Mouse (Mus musculus): ENCODE measurements around the gene Plscr2.

The Plscr2 gene

DNA sequence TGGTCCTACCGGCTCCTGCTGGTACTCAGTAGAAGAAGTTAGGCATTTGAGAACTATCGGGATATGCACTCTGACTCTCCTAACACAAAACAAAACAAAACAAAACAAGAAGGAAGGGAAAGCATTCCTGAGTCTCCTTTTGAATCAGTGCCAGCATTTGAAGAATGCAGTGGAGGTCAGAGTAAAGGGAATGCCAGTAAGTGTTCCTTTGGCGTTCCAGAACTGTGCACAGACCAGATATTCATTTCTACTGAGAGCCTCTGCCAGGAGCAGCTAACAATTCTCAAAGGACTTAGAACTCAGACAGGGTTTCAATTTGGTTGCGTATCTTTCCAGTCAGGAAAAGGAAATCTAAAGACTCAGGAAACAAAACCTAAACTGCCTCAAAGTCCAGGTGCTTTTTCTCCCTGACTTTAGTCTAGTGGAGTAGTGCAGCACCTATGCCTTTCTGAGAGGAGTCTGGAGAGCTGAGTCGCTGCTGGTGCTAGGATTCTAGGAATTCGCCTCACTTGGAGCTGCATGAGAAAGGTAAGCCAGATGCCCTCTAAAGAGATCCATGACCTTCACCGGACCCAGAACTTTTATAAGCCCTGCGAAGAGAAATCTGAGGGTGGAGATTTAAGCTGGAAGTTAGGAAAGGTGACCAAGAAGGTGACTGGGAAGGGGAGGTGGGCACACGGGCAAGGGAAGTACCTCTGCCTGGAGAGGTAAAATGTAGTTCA, at the start of gene Plscr2:
Plscr2 (plus strand) TSS at position 117 of the 722 bp plus-strand sequence.
- ATAC-seq (ENCODE audit: low TSS enrichment) = no peak

DNA sequence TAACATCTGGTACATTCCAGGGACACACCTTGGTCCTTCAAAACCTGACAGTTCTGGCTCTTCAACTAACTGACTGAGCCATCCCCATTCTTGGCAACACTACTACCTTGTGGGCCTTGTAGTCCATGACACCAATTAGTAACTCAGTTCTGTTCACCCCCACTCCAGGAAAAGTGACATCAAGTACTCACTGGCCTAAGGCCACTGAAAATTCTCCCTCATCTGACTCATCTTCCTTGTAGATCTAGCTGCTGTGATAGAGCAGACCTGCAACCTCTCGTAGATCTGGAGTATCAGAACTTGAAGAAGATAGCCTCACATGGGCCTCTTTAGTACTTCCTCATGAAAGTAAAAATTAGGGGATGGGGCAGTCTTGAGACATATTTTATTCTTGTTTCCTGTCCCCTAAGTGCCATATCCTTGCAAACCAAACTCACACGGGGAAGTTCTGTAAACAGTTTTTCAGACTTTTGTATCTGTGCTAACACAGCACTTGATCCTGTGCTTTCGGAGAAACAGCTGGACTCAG, 49.2 kb upstream of the Plscr2 start:
- ATAC-seq (ENCODE audit: low TSS enrichment) = no peak

GRCm38 (mm10) chr9:92226795-92227194, 48.6 kb upstream of the Plscr2 start:
- ATAC-seq (ENCODE audit: low TSS enrichment) = no peak

DNA sequence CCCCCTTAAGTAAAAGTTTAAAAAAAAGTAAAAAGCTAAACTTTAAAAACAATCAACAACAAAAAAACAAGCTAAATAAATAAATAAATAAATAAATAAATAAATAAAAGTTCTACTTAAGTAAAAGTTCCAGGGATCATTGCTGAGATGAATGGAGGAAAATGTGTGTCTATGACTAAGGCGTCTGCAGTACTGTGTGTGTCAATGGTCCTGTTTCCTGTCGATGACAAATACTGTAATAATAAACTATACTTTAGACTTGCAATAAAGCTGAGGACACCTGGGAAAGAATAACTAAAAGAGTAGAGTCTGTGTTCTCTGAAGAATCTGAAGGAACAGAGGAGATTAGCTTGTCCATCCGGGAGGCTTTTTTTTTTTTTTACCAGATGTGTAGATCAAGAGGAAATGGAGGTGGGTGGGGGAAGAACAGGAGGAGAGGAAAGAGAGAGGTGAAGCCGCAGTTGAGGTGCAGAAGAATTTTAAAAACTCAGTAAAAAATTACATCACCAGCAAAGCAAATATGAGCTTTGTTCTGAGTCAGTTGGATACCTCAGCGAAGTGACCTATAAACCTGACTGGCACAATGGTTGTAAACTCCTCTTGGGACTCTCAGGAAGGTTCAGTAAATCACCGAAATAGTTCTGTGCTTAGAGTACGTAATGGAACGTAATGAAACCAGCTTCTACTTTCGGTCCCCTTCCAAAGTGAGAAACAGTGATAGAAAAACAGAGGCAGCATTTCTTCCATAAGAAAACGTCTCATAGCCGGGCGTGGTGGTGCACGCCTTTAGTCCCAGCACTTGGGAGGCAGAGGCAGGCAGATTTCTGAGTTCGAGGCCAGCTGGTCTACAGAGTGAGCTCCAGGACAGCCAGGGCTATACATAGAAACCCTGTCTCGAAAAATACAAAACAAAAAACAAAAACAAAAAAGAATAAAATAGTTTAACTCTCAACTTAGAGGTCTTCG, 46.3 kb upstream of the Plscr2 start:
- no peak for ATAC-seq (ENCODE audit: low TSS enrichment)

DNA sequence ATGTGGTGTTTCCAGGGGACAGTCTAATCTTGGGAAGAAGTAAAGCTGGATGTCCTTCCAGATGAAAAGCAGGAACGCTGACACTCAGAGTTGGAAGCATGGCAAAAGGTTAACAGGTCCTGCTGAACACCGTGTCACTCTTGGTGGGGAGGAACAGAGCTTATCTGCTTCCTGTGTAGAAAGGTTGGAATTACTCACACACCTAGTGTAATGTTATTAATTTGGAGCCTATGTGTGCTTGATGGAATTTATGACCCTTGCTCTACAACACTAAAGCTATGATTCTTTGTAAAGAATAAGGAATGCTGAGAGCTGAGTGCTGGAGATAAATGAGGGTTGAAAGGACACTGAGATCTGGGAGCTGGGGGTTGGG, 45.6 kb upstream of the Plscr2 start:
- no peak for ATAC-seq (ENCODE audit: low TSS enrichment)

DNA sequence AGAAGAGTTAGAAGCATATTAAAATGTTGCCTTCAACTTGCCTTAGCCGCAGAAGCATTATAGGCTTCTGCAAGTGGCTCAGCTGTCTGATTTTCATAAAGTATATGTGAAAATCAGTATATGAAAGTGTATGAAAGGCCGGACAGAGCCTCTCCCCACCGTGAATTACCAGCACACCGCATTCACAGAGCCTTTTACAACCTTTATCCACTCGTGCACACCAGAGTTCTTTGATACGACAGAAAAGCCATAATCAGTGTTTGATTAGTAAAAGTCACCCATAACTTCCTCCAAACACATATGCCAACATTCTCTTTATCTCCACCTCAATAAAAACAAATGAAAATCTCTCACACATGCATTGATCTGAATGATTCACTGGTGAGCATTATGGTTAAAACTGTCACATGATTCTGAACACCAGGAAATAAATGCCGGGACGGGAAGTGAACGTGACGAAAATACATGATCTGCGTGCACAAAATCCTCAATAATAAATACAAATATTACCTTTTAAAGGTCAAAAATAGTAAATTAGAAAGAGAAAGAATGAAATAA, 40.4 kb upstream of the Plscr2 start:
- ATAC-seq (ENCODE audit: low TSS enrichment) = no peak

GRCm38 (mm10) chr9:92248773-92249446, 26.5 kb upstream of the Plscr2 start:
- no peak for ATAC-seq (ENCODE audit: low TSS enrichment)

DNA sequence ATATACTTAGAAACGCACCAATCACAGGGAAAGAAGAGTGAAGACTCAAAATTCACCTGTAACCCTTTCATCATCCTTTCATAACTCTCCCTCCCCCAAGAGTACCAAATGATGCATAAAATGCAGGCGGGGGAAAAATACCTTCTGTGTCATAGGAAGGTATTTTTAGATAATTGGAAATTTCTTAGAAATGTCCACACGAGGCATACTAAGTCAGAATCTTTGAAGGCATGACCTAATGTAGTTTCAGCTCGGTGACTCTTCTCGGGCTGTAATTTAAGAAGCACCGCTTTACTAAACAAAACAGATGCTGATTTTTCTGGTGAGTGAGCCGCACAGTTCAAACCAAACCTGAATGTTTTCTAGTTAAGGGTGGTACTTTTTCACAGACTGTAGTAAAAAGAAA, 26.0 kb upstream of the Plscr2 start, which contains the start of gene Plscr1:
Plscr1 (plus strand) TSS at position 304 of the 406 bp plus-strand sequence.
- no peak for ATAC-seq (ENCODE audit: low TSS enrichment)

GRCm38 (mm10) chr9:92249987-92250772, 25.2 kb upstream of the Plscr2 start:
- ATAC-seq (ENCODE audit: low TSS enrichment) = peak; percentile 94

- no peak for ATAC-seq (ENCODE audit: low TSS enrichment)
These were observed 22.7 kb upstream of the Plscr2 start for GRCm38 (mm10) chr9:92252718-92253117.

DNA sequence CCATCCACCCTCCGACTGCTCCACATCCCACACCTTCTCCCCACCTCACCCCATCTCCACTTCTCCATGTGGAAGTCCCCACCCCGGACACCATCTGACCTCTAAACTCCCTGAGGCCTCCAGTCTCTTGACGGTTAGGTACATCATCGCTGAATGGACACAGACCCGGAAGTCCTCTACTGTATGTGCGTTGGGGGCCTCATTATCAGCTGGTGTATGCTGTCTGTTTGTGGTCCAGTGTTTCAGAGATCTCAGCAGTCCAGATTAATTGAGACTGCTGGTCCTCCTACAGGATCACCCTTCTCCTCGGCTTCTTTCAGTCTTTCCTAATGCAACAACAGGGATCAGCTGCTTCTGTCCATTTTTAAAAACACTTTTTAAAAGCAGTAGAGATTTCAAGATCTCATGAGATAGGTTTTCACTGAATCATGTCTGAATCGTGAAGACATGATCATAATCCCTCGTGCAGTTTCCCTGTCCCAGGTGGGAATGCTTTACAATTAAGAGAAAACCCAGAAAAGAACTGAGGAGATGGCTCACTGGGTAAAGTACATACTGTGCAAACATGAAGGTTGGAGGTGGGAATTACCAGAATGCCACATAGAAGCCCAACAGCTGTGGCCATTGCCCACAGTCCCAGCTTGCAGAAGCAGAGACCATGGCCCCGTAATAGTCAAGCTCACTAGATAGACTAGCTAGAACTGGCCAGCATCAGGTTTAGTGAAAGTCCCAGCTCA, 21.6 kb upstream of the Plscr2 start:
- ATAC-seq (ENCODE audit: low TSS enrichment) = no peak

DNA sequence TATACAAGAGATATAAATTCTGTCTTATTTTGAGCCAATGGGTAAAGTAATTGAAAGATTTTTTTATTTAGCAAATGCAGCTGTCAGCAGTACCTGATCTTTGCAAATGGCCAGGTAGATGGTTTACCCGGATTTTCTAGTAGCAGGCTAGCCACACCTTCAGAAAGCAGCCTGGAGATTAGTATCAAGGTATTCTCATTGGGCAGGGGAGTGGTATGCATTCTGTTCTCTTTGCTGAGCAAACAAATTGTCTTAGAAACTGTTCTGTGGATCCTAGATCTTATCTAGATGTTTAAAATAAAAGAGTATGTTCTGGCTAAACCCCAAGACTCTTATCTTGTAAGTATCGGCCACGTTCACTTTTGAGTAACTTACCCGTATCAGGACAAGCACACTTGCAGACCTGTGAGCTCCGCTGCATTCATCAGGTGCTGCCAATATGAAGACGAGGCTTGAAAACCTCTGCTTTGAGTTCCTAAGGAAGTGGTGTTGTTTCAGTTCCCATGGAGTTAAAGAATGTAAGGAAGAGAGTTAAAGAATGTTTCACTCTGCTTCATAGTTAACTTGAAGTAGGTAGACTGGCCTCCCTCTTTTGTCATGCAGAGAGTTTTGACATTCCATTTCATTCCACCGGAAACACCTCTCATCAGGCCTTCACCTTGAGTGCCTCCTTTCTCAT, 14.8 kb upstream of the Plscr2 start:
- no peak for ATAC-seq (ENCODE audit: low TSS enrichment)

DNA sequence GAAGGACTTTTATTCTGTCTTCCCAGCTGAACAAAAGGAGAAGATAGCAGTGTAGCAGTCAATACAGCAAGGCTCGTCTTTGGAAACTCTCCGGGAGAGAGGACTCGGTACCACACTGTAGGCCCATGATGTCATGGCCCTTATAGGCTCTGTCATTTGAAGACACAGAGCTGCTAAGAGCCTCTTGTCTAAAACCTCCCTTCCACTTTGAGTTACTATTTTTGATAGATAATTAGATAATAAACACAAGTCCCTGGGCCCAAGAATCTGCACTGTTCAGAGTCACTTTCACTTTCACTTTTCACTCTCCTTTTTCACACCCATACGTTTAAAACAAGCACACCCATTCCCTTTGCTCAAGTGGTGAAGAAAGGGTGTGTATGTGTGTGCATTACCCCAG, 9.7 kb upstream of the Plscr2 start:
- no peak for ATAC-seq (ENCODE audit: low TSS enrichment)

DNA sequence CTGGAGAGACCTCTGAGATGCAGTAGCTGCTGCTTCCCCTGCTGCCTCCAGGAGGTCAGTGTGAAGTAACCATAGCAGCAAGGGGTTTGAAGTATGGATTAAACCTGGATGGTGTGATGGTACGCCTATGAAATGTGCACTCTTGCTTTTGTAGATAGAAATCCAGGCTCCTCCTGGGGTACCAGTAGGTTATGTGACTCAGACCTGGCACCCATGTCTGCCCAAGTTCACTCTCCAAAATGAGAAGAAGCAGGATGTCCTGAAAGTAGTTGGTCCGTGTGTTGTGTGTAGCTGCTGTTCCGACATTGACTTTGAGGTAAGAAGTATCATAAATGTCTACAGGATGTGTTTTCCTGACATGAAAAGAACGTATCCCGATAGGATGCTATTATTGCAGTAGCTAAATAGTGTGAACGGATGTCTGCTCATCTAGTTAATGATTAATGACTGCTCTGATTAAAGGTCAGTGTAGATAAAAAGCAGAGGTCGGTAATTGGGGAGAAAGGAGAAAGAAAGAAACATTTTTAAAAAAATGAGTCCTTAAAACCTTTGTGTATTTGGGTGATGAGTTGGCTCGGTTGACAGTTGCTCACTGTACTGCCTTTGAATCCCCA, 8.7 kb upstream of the Plscr2 start:
- no peak for ATAC-seq (ENCODE audit: low TSS enrichment)

- ATAC-seq (ENCODE audit: low TSS enrichment) = no peak
These were observed 7.7 kb upstream of the Plscr2 start for GRCm38 (mm10) chr9:92267732-92268131.

DNA sequence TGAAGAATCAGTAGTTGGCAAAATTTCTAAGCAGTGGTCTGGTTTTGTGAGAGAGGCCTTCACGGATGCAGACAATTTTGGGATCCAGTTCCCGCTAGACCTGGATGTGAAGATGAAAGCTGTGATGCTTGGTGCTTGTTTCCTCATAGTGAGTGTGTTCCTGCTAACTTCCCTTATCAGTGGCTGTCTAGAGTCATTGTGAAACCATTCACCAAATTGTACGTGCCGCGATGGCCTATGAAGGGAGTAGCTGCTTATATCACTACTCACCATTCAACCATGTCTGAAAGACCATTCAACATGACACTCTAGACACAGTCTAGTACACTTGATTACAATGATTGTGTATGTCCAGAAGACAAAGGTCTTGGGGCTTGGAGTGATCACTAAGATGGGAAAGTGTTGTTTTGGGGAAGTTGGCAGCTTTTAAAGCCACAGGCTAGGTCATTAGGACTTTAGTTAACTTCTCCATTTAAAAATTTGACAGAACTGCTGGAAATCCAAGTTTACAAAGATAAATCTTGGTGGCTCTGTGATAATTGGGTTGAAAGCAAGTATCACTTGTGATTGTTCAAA, 5.5 kb upstream of the Plscr2 start:
- ATAC-seq (ENCODE audit: low TSS enrichment) = no peak

DNA sequence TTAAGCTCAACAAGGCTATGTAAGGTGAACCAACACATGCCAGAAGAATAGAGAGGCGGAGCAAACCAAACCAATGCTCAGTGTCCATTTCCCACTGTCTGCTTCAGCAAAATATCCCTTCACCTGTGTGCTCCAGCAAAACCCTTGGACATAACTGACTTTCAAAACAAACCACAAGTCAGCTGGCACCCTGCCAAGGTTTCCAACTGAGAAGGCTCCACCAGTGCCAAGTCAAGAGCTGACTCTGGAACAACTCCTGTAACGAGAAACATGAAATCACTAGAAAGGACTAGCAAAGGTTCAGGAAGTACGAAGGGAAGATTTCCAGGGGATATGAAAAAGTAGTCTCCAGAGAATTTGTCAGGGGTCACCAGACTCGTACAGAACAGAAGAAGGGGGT, 4.5 kb upstream of the Plscr2 start:
- no peak for ATAC-seq (ENCODE audit: low TSS enrichment)

DNA sequence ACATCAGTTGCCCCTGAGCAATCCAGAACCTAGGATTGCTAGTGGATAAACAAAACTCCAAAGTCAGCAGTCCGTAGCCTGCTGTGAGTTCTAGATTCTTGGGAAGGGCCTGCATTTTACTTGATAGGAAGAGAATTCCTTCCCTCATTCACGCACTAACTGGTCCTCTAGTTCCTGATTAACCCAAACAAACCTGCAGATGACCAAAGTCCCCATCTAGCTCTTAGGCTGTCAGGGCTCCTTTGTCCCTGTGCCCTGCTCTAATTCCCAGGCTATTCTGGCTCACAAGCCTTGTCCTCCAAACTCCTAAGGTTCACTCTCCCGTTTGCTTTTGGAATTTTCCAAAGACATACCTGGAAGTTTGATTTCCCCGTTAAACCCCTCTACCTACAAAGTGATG, 2.8 kb upstream of the Plscr2 start:
- ATAC-seq (ENCODE audit: low TSS enrichment) = no peak

DNA sequence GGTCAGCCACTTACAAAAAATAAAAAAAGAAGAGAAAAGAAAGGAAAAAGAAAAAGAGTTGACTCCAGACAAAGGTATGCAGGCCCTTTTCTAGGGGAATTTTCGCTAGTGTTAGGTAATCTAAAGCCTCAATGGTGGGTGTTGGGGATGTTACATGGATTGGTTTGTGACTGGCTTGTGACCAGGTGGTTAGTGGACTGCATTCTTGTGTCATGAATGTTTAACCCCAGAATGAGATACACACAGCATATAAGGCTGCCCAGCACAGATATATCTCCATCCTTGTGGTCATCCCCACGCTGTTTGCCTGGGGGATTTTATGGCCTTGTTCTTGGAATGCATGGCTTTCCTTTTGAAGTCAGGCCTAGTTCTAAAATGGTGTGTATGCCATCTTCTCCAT, 2.1 kb upstream of the Plscr2 start:
- no peak for ATAC-seq (ENCODE audit: low TSS enrichment)
